Mouse (Mus musculus): Measurements from ENCODE around the gene Il1f9. TPM values are rescaled to one million over a fixed set of nuclear protein-coding genes. Genes with fewer than 3 reads are reported as not detected.

The Il1f9 gene
- total and polyA plus RNA-seq, 3 experiments, result not detected

Other genes with a start within 250 kb of the Il1f9 start
- gene Hnmt, start 137.1 kb upstream of the Il1f9 start, total RNA-seq (2012; rRNA removed), result 6.0 and 7.0 TPM in 2 replicates
- gene Hnmt, start 137.1 kb upstream of the Il1f9 start, polyA plus RNA-seq (2012; ENCODE audit: insufficient read depth in 1 of 2, insufficient read length in 2 of 2, low read depth in 1 of 2, low replicate concordance in 2 of 2, missing spikeins in 1 of 2), result 1 to 10 TPM in 1 of 2 experiments, not detected in 1; 3.0 TPM
- gene Tbpl2, start 89.9 kb upstream of the Il1f9 start, total RNA-seq (2012; rRNA removed), result not detected in 2 replicates
- gene Tbpl2, start 89.9 kb upstream of the Il1f9 start, polyA plus RNA-seq (2012; ENCODE audit: insufficient read depth in 1 of 2, insufficient read length in 2 of 2, low read depth in 1 of 2, low replicate concordance in 2 of 2, missing spikeins in 1 of 2), result not detected
- not detected in 2 replicates for gene Il1f8, start 33.3 kb upstream of the Il1f9 start, total RNA-seq (2012; rRNA removed)
- gene Il1f8, start 33.3 kb upstream of the Il1f9 start, polyA plus RNA-seq (2012; ENCODE audit: insufficient read depth in 1 of 2, insufficient read length in 2 of 2, low read depth in 1 of 2, low replicate concordance in 2 of 2, missing spikeins in 1 of 2), result not detected
- not detected in 2 replicates for gene Il1f6, start 28.9 kb downstream of the Il1f9 start, total RNA-seq (2012; rRNA removed)
- not detected for gene Il1f6, start 28.9 kb downstream of the Il1f9 start, polyA plus RNA-seq (2012; ENCODE audit: insufficient read depth in 1 of 2, insufficient read length in 2 of 2, low read depth in 1 of 2, low replicate concordance in 2 of 2, missing spikeins in 1 of 2)
- not detected in 2 replicates for gene Il1f5, start 90.5 kb downstream of the Il1f9 start, total RNA-seq (2012; rRNA removed)
- gene Il1f5, start 90.5 kb downstream of the Il1f9 start, polyA plus RNA-seq (2012; ENCODE audit: insufficient read depth in 1 of 2, insufficient read length in 2 of 2, low read depth in 1 of 2, low replicate concordance in 2 of 2, missing spikeins in 1 of 2), result not detected
- gene Il1f10, start 104.7 kb downstream of the Il1f9 start, total RNA-seq (2012; rRNA removed), result not detected in 2 replicates
- gene Il1f10, start 104.7 kb downstream of the Il1f9 start, polyA plus RNA-seq (2012; ENCODE audit: insufficient read depth in 1 of 2, insufficient read length in 2 of 2, low read depth in 1 of 2, low replicate concordance in 2 of 2, missing spikeins in 1 of 2), result not detected
- not detected in 2 replicates for gene Il1rn, start 150.4 kb downstream of the Il1f9 start, total RNA-seq (2012; rRNA removed)
- gene Il1rn, start 150.4 kb downstream of the Il1f9 start, polyA plus RNA-seq (2012; ENCODE audit: insufficient read depth in 1 of 2, insufficient read length in 2 of 2, low read depth in 1 of 2, low replicate concordance in 2 of 2, missing spikeins in 1 of 2), result not detected
- not detected in 2 replicates for gene Psd4, start 181.1 kb downstream of the Il1f9 start, total RNA-seq (2012; rRNA removed)
- gene Psd4, start 181.1 kb downstream of the Il1f9 start, polyA plus RNA-seq (2012; ENCODE audit: insufficient read depth in 1 of 2, insufficient read length in 2 of 2, low read depth in 1 of 2, low replicate concordance in 2 of 2, missing spikeins in 1 of 2), result under 1 TPM in 1 of 2 experiments, not detected in 1; 0.11 TPM